Mouse (Mus musculus) testis, adult 2 months (tissue): ENCODE measurements around the gene Miip.

Experiments
- CTCF ChIP-seq: fragments of 200-500 bp; IDR thresholded peaks from 2 replicates; pipeline ENCODE4 v1.5.1; 2012; ENCODE audit warnings: low read depth, mild to moderate bottlenecking, inconsistent platforms, low read length, moderate library complexity; ENCODE audit not compliant: control insufficient read depth, insufficient read depth, insufficient replicate concordance
- POLR2A ChIP-seq: fragments of 200-500 bp; IDR thresholded peaks from 2 replicates; pipeline ENCODE4 v1.6.1; 2012; ENCODE audit warnings: low read depth, mild to moderate bottlenecking, inconsistent platforms, low read length, moderate library complexity; ENCODE audit not compliant: control insufficient read depth

GRCm38 (mm10) chr4:147897348-147897747, 28.7 kb upstream of the Miip start:
- no peak for TF ChIP-seq CTCF
- no peak for TF ChIP-seq POLR2A
